ENCODE assay signal across 12 mouse cellular contexts in genomic region chr19:34846508-34847038, GRCm38 (mm10). TPM values are rescaled to one million over a fixed set of nuclear protein-coding genes. Genes with fewer than 3 reads are reported as not detected.
DNase-seq lines count a peak whose midpoint lies in the region; ATAC-seq and TF ChIP-seq lines count a peak whose summit lies in the region.
"Had no signal": no experiment of that assay in that cellular context is flagged by ENCODE, and none has a peak within 500 bp of the region (broad histone marks: within the 10 kb centered on the region; RNA-seq: fewer than 3 reads in every experiment).

No protein-coding gene starts in this region.

- peak overlapping the region; percentile 49 for H3K4me2 ChIP-seq in liver, embryonic 14.5 days (ENCODE audit: low read depth)
- H3K4me2 ChIP-seq in stomach, embryonic 16.5 days (ENCODE audit: low read depth, low read length), result peak overlapping the region; percentile 28
- H3K4me2 ChIP-seq: limb, embryonic 13.5 days; neural tube, embryonic 12.5 days had no signal

- no peaks in the 10 kb centered on the region for H3K9me3 ChIP-seq in liver, embryonic 14.5 days (ENCODE audit: control insufficient read depth, low read length)
- no peaks in the 10 kb centered on the region for H3K9me3 ChIP-seq in stomach, embryonic 16.5 days (replicated peaks; ENCODE audit: control insufficient read depth, low read length)
- H3K9me3 ChIP-seq: limb, embryonic 13.5 days; neural tube, embryonic 12.5 days had no signal

- DNase-seq in spleen, adult 2 months (ENCODE audit: low read depth in 1 of 2, low spot score in 2 of 2), result peak; percentile 20 to 25
- no peak for DNase-seq in spleen, postnatal 14 days (ENCODE audit: low spot score in 2 of 2)
- DNase-seq in liver, embryonic 14.5 days (ENCODE audit: low read depth in 3 of 3, low spot score in 3 of 3), result no peak
- DNase-seq in urinary bladder, postnatal 10 days (ENCODE audit: low spot score), result no peak
- DNase-seq: cerebellum, adult 11-12 months; kidney, postnatal 25 days had no signal

- H3K27ac ChIP-seq in spleen, adult 2 months (ENCODE audit: insufficient read depth, low read length), result peak overlapping the region; percentile 76
- H3K27ac ChIP-seq in bone marrow macrophage, adult 2 months (ENCODE audit: insufficient read depth, low read depth, low read length), result peak overlapping the region; percentile 10
- H3K27ac ChIP-seq in liver, embryonic 14.5 days, result no peak overlapping the region
- H3K27ac ChIP-seq in stomach, embryonic 16.5 days (ENCODE audit: low read length), result no peak overlapping the region
- H3K27ac ChIP-seq: heart, adult 2 months; limb, embryonic 13.5 days; neural tube, embryonic 12.5 days had no signal

- ATAC-seq in liver, embryonic 14.5 days (ENCODE audit: insufficient read depth), result no peak
- no peak for ATAC-seq in stomach, embryonic 16.5 days (ENCODE audit: insufficient read depth, low FRiP score)
- no peak for ATAC-seq in frontal cortex, adult (ENCODE audit: low TSS enrichment)

- TF ChIP-seq EP300 in liver, embryonic 14.5 days (IDR thresholded peaks at IDR 0.05; ENCODE audit: low read depth), result no peak

- TF ChIP-seq POLR2A in spleen, adult 2 months (IDR thresholded peaks at IDR 0.05; ENCODE audit: low read depth, low read length), result no peak
- no peak for TF ChIP-seq POLR2A in bone marrow macrophage, adult 2 months (IDR thresholded peaks at IDR 0.05; ENCODE audit: borderline replicate concordance, low read depth, low read length)

- no peaks in the 10 kb centered on the region for H3K27me3 ChIP-seq in spleen, adult 2 months (ENCODE audit: control insufficient read depth, insufficient read depth, low read length)
- H3K27me3 ChIP-seq in liver, embryonic 14.5 days (ENCODE audit: control insufficient read depth, insufficient read depth, low read length), result no peaks in the 10 kb centered on the region
- no peaks in the 10 kb centered on the region for H3K27me3 ChIP-seq in stomach, embryonic 16.5 days (ENCODE audit: control insufficient read depth, insufficient read depth, low read length)
- H3K27me3 ChIP-seq: limb, embryonic 13.5 days; neural tube, embryonic 12.5 days had no signal

- H3K36me3 ChIP-seq in spleen, adult 2 months (ENCODE audit: control insufficient read depth, insufficient read depth, low read length), result no peaks in the 10 kb centered on the region
- H3K36me3 ChIP-seq in liver, embryonic 14.5 days (replicated peaks; ENCODE audit: control insufficient read depth, insufficient read depth, low read depth), result no peaks in the 10 kb centered on the region
- H3K36me3 ChIP-seq in stomach, embryonic 16.5 days (ENCODE audit: control insufficient read depth, insufficient read depth, low read length), result no peaks in the 10 kb centered on the region
- H3K36me3 ChIP-seq: limb, embryonic 13.5 days; neural tube, embryonic 12.5 days had no signal

- H3K9ac ChIP-seq in liver, embryonic 14.5 days (replicated peaks), result no peak overlapping the region; the same call in 1 of the 2 replicates
- no peak overlapping the region for H3K9ac ChIP-seq in stomach, embryonic 16.5 days (ENCODE audit: low read length)
- H3K9ac ChIP-seq: limb, embryonic 13.5 days; neural tube, embryonic 12.5 days had no signal

- H3K4me3 ChIP-seq in spleen, adult 2 months (ENCODE audit: extremely low read depth, insufficient read depth, insufficient read length), result peak overlapping the region; percentile 58
- H3K4me3 ChIP-seq in bone marrow macrophage, adult 2 months (ENCODE audit: insufficient read depth, low read length), result peak overlapping the region; percentile 45
- H3K4me3 ChIP-seq in liver, embryonic 14.5 days (ENCODE audit: insufficient read depth in 1 of 2, low read depth in 2 of 2, low read length in 2 of 2), result peak overlapping the region; percentile 8 to 13; a peak in 1 of 4 replicates
- no peak overlapping the region for H3K4me3 ChIP-seq in stomach, embryonic 16.5 days (replicated peaks; ENCODE audit: low read length)
- H3K4me3 ChIP-seq: heart, adult 2 months; limb, embryonic 13.5 days; neural tube, embryonic 12.5 days had no signal

- H3K4me1 ChIP-seq in spleen, adult 2 months (ENCODE audit: control insufficient read depth, insufficient read depth, insufficient read length), result peaks cover 7% of the 10 kb centered on the region; the same call in 1 of the 2 replicates
- H3K4me1 ChIP-seq in bone marrow macrophage, adult 2 months (ENCODE audit: control insufficient read depth, insufficient read depth, low read length), result peaks cover 26% of the 10 kb centered on the region
- peaks cover 10 to 49% of the 10 kb centered on the region in 2 experiments for H3K4me1 ChIP-seq in liver, embryonic 14.5 days (replicated peaks; ENCODE audit: control insufficient read depth in 2 of 2, insufficient read depth in 2 of 2, low read length in 1 of 2)
- 0 out of 2 replicates have a peak, but pooled peaks cover 4% of the 10 kb centered on the region for H3K4me1 ChIP-seq in stomach, embryonic 16.5 days (ENCODE audit: control insufficient read depth, insufficient read depth, low read length)
- H3K4me1 ChIP-seq: neural tube, embryonic 12.5 days had no signal

- WGBS in spleen, adult 2 months, result 8% methylated on average over 12 of the region's 12 CpGs
- WGBS in liver, embryonic 14.5 days (ENCODE audit: insufficient replicate concordance), result 13% methylated on average over 12 of the region's 12 CpGs
- 45% methylated on average over 11 of the region's 12 CpGs for WGBS in stomach, embryonic 16.5 days

- TF ChIP-seq CTCF in spleen, adult 2 months (IDR thresholded peaks at IDR 0.05; ENCODE audit: extremely low read depth, insufficient read depth, insufficient read length, insufficient replicate concordance), result no peak
- TF ChIP-seq CTCF in bone marrow macrophage, adult 2 months (IDR thresholded peaks at IDR 0.05; ENCODE audit: low read depth, low read length), result no peak
- TF ChIP-seq CTCF in liver, embryonic 14.5 days (IDR thresholded peaks at IDR 0.05; ENCODE audit: low read depth), result no peak

RNA-seq across cellular contexts. Expression of gene Pank1, which starts 32.7 kb away (rescaled TPM):
- polyA plus RNA-seq in spleen, adult 2 months (2012; rRNA removed), result 0.47 and 0.75 TPM in 2 replicates
- 4.8 and 5.2 TPM in 2 replicates for polyA plus RNA-seq in bone marrow macrophage, adult 2 months (2012; ENCODE audit: insufficient read depth, insufficient read length, missing spikeins)
- polyA plus RNA-seq in liver, embryonic 14.5 days (2012; rRNA removed), result 1.7 and 2.5 TPM in 2 replicates
- polyA plus RNA-seq in liver, embryonic 14.5 days (2014; fragmentation: Nextera tagmentation; extraction: Ambion mirVana), result 6.7 and 7.1 TPM in 2 replicates
- polyA plus RNA-seq in stomach, embryonic 16.5 days (2015; fragmentation: Nextera tagmentation; extraction: Ambion mirVana), result 4.2 and 5.7 TPM in 2 replicates

Comparison
In these comparisons a context has a peak if more than half of its experiments do, and no peak if none do; other contexts are left out.
1. DNase-seq: peak in spleen, adult 2 months (2 of 2); none in spleen, postnatal 14 days (0 of 2), liver, embryonic 14.5 days (0 of 3) and urinary bladder, postnatal 10 days (single experiment).
2. H3K27ac ChIP-seq: peak in spleen, adult 2 months (single experiment) and bone marrow macrophage, adult 2 months (single experiment); none in liver, embryonic 14.5 days (single experiment) and stomach, embryonic 16.5 days (single experiment).